Mouse (Mus musculus) MEL (cell line): ENCODE results near the gene Ralgds. TPM values are rescaled to one million over a fixed set of nuclear protein-coding genes. Genes with fewer than 3 reads are reported as not detected.

Experiments used
- DNase-seq: peaks from one replicate; pipeline ENCODE4 v3.0.0; 2011; ENCODE audit warnings: low read depth, low spot score
- H3K27ac ChIP-seq: 2 replicates; pipeline ENCODE4 v1.5.1; 2012; ENCODE audit warnings: low read depth, mild to moderate bottlenecking, control low read depth, low read length, moderate library complexity; ENCODE audit not compliant: control insufficient read depth
- H3K27me3 ChIP-seq, 2 experiments: fragments of 150-350 bp in 1 of 2; sonication (generic) in 1 of 2; 2 replicates each; pipeline ENCODE4 v1.6.1; 2012; ENCODE audit warnings: low read length in 2 of 2, mild to moderate bottlenecking in 2 of 2, improper control_type of control experiment in 1 of 2, moderate library complexity in 1 of 2; ENCODE audit not compliant: insufficient read depth in 2 of 2, control insufficient read depth in 1 of 2
- H3K36me3 ChIP-seq, 2 experiments: 2 replicates each; pipeline ENCODE4 v1.6.1; 2012 to 2014; ENCODE audit warnings: low read length in 2 of 2, improper control_type of control experiment in 1 of 2, inconsistent platforms in 1 of 2, mild to moderate bottlenecking in 1 of 2; ENCODE audit not compliant: insufficient read depth in 2 of 2, control insufficient read depth in 1 of 2
- H3K4me1 ChIP-seq, 2 experiments: fragments of 150-350 bp in 1 of 2; sonication (generic) in 1 of 2; 2 replicates each; pipeline ENCODE4 v1.6.1; 2012; ENCODE audit warnings: low read length in 2 of 2, improper control_type of control experiment in 1 of 2, mild to moderate bottlenecking in 1 of 2; ENCODE audit not compliant: insufficient read depth in 2 of 2, control insufficient read depth in 1 of 2
- H3K4me3 ChIP-seq, 2 experiments: fragments of 150-350 bp in 1 of 2; sonication (generic) in 1 of 2; 2 replicates each; pipeline ENCODE4 v1.5.1; 2012; ENCODE audit warnings: low read depth in 2 of 2, low read length in 2 of 2, mild to moderate bottlenecking in 2 of 2, moderate library complexity in 2 of 2, control low read depth in 1 of 2, improper control_type of control experiment in 1 of 2; ENCODE audit not compliant: control insufficient read depth in 1 of 2, insufficient read depth in 1 of 2
- H3K79me2 ChIP-seq: 2 replicates; pipeline ENCODE4 v1.6.1; 2012; ENCODE audit warnings: mild to moderate bottlenecking, low read length, moderate library complexity; ENCODE audit not compliant: control insufficient read depth, poor library complexity, insufficient read depth
- H3K9ac ChIP-seq: 2 replicates; pipeline ENCODE4 v1.6.1; 2012; ENCODE audit warnings: low read depth, mild to moderate bottlenecking, control low read depth, low read length, moderate library complexity; ENCODE audit not compliant: control insufficient read depth, poor library complexity, severe bottlenecking
- H3K9me3 ChIP-seq: fragments of 150-350 bp; sonication (generic); replicated peaks from 2 replicates; pipeline ENCODE4 v1.6.1; 2012; ENCODE audit warnings: mild to moderate bottlenecking, low read length, improper control_type of control experiment, moderate library complexity; ENCODE audit not compliant: insufficient read depth
- CHD2 ChIP-seq: IDR thresholded peaks from 2 replicates; pipeline ENCODE4 v1.6.1; 2011; ENCODE audit warnings: low read length, improper control_type of control experiment
- CTCF ChIP-seq, 3 experiments: IDR thresholded peaks in 2 of 3; conservative IDR thresholded peaks in 1 of 3; 2 replicates each; pipeline ENCODE4 v1.5.1; 2011 to 2012; ENCODE audit warnings: low read length in 3 of 3, low read depth in 2 of 3, mild to moderate bottlenecking in 2 of 3, improper control_type of control experiment in 1 of 3, inconsistent platforms in 1 of 3, mixed read lengths in 1 of 3, moderate library complexity in 1 of 3; ENCODE audit not compliant: control insufficient read depth in 1 of 3, insufficient read depth in 1 of 3, poor library complexity in 1 of 3, severe bottlenecking in 1 of 3
- ELF1 ChIP-seq: IDR thresholded peaks from 2 replicates; pipeline ENCODE4 v1.6.1; 2014; ENCODE audit warnings: low read depth, mild to moderate bottlenecking, inconsistent platforms, low read length, improper control_type of control experiment, moderate library complexity
- EP300 ChIP-seq, 2 experiments: IDR thresholded peaks; 2 replicates each; pipeline ENCODE4 v1.6.1; 2011; ENCODE audit warnings: improper control_type of control experiment in 2 of 2, low read length in 2 of 2, low read depth in 1 of 2, mild to moderate bottlenecking in 1 of 2
- ETS1 ChIP-seq: IDR thresholded peaks from 2 replicates; pipeline ENCODE4 v1.6.1; 2012; ENCODE audit warnings: low read depth, mild to moderate bottlenecking, inconsistent platforms, low read length, improper control_type of control experiment, moderate library complexity
- HCFC1 ChIP-seq: IDR thresholded peaks from 2 replicates; pipeline ENCODE4 v1.6.1; 2012; ENCODE audit warnings: low read depth, mild to moderate bottlenecking, inconsistent platforms, low read length, improper control_type of control experiment, moderate library complexity
- JUND ChIP-seq: IDR thresholded peaks from 2 replicates; pipeline ENCODE4 v1.6.1; 2011; ENCODE audit warnings: low read depth, mild to moderate bottlenecking, improper control_type of control experiment, low read length
- MAFK ChIP-seq: IDR thresholded peaks from 2 replicates; pipeline ENCODE4 v1.6.1; 2011; ENCODE audit warnings: low read depth, mild to moderate bottlenecking, low read length, improper control_type of control experiment, borderline replicate concordance
- MAZ ChIP-seq: IDR thresholded peaks from 2 replicates; pipeline ENCODE4 v1.6.1; 2012; ENCODE audit warnings: low read depth, mild to moderate bottlenecking, inconsistent platforms, low read length, improper control_type of control experiment
- MEF2A ChIP-seq: IDR thresholded peaks from 2 replicates; pipeline ENCODE4 v1.6.1; 2014; ENCODE audit warnings: low read depth, mild to moderate bottlenecking, inconsistent platforms, low read length, improper control_type of control experiment; ENCODE audit not compliant: poor library complexity, insufficient replicate concordance, severe bottlenecking; ENCODE audit errors: extremely low read depth
- MXI1 ChIP-seq: IDR thresholded peaks from 2 replicates; pipeline ENCODE4 v1.6.1; 2011; ENCODE audit warnings: mild to moderate bottlenecking, low read depth, low read length, improper control_type of control experiment
- MYB ChIP-seq: IDR thresholded peaks from 2 replicates; pipeline ENCODE4 v1.6.1; 2011; ENCODE audit warnings: mild to moderate bottlenecking, low read depth, low read length, improper control_type of control experiment
- MYC ChIP-seq: IDR thresholded peaks from 2 replicates; pipeline ENCODE4 v1.6.1; 2011; ENCODE audit warnings: low read depth, mild to moderate bottlenecking, low read length, improper control_type of control experiment, moderate library complexity
- POLR2A ChIP-seq, 2 experiments: IDR thresholded peaks; 2 replicates each; pipeline ENCODE4 v1.6.1; 2011 to 2012; ENCODE audit warnings: low read length in 2 of 2, mild to moderate bottlenecking in 2 of 2, control low read depth in 1 of 2, improper control_type of control experiment in 1 of 2, low read depth in 1 of 2, moderate library complexity in 1 of 2; ENCODE audit not compliant: control insufficient read depth in 1 of 2, insufficient read depth in 1 of 2, poor library complexity in 1 of 2
- POLR2AphosphoS5 ChIP-seq: IDR thresholded peaks from 2 replicates; pipeline ENCODE4 v1.6.1; 2012; ENCODE audit warnings: low read depth, borderline replicate concordance, mild to moderate bottlenecking, inconsistent platforms, low read length, moderate library complexity, mixed read lengths
- RAD21 ChIP-seq: IDR thresholded peaks from 2 replicates; pipeline ENCODE4 v1.6.1; 2011; ENCODE audit warnings: mild to moderate bottlenecking, low read depth, low read length, improper control_type of control experiment
- RCOR1 ChIP-seq: IDR thresholded peaks from 2 replicates; pipeline ENCODE4 v1.6.1; 2012; ENCODE audit warnings: low read depth, mild to moderate bottlenecking, inconsistent platforms, low read length, improper control_type of control experiment
- SIN3A ChIP-seq: IDR thresholded peaks from 2 replicates; pipeline ENCODE4 v1.6.1; 2012; ENCODE audit warnings: low read length, improper control_type of control experiment, inconsistent platforms
- SMC3 ChIP-seq: IDR thresholded peaks from 2 replicates; pipeline ENCODE4 v1.6.1; 2011; ENCODE audit warnings: low read depth, low read length, improper control_type of control experiment
- TBP ChIP-seq: IDR thresholded peaks from 2 replicates; pipeline ENCODE4 v1.8.0; 2011; ENCODE audit warnings: low read depth, low read length, improper control_type of control experiment
- TCF12 ChIP-seq: IDR thresholded peaks from 2 replicates; pipeline ENCODE4 v1.6.1; 2014; ENCODE audit warnings: low read depth, mild to moderate bottlenecking, inconsistent platforms, low read length, improper control_type of control experiment, moderate library complexity
- USF2 ChIP-seq, 2 experiments: IDR thresholded peaks; 2 replicates each; pipeline ENCODE4 v1.6.1; 2011 to 2012; ENCODE audit warnings: improper control_type of control experiment in 2 of 2, low read length in 2 of 2, borderline replicate concordance in 1 of 2, inconsistent platforms in 1 of 2, low read depth in 1 of 2, mild to moderate bottlenecking in 1 of 2; ENCODE audit not compliant: insufficient read depth in 1 of 2
- ZC3H11A ChIP-seq: IDR thresholded peaks from 2 replicates; pipeline ENCODE4 v1.6.1; 2012; ENCODE audit warnings: low read depth, mild to moderate bottlenecking, inconsistent platforms, low read length, improper control_type of control experiment
- ZKSCAN1 ChIP-seq: IDR thresholded peaks from 2 replicates; pipeline ENCODE4 v1.6.1; 2012; ENCODE audit warnings: low read depth, mild to moderate bottlenecking, inconsistent platforms, low read length, improper control_type of control experiment, moderate library complexity
- ZMIZ1 ChIP-seq: IDR thresholded peaks from 2 replicates; pipeline ENCODE4 v1.6.1; 2012; ENCODE audit warnings: low read depth, mild to moderate bottlenecking, inconsistent platforms, low read length, improper control_type of control experiment, moderate library complexity
- ZNF384 ChIP-seq: IDR thresholded peaks from 2 replicates; pipeline ENCODE4 v1.6.1; 2012; ENCODE audit warnings: low read depth, mild to moderate bottlenecking, inconsistent platforms, low read length, improper control_type of control experiment
- polyA plus RNA-seq, 2 experiments: library from polyadenylated mRNA; stranded (reverse) in 1 of 2; unstranded in 1 of 2; fragments of >175 nt in 1 of 2; fragments of >200 nt in 1 of 2; gene quantifications; 2 replicates each; pipeline versions ENCODE4 v1.2.1 to v1.2.4; 2012; ENCODE audit warnings: low replicate concordance in 2 of 2, low read depth in 1 of 2; ENCODE audit not compliant: insufficient read length in 2 of 2, insufficient read depth in 1 of 2, missing spikeins in 1 of 2
- total RNA-seq: library from RNA; depleted of rRNA; stranded (reverse); fragments of 300-350 nt; gene quantifications from 2 replicates; pipeline ENCODE4 v1.2.3, GENCODE M21; 2012

Ralgds gene
- total and polyA plus RNA-seq, 3 experiments = 4.7 to 11.0 TPM; not detected in 1

- DNase-seq = peak; percentile 88
- no peaks in the 10 kb centered on the region; the same call in 1 of the 2 replicates for H3K79me2 ChIP-seq
- no peak overlapping the region for H3K4me3 ChIP-seq
- TF ChIP-seq MAZ (no peak), TCF12 (peak; percentile 36), ETS1 (peak; percentile 50), ZC3H11A (peak; percentile 47; the same call in 1 of the 2 replicates), ZNF384 (no peak), SMC3 (peak; percentile 68), CTCF (IDR thresholded peaks at IDR 0.05 in 2 of 3, conservative IDR thresholded peaks at IDR 0.05 in 1 of 3; ENCODE audit: control insufficient read depth in 1 of 3, insufficient read depth in 1 of 3, low read depth in 2 of 3, low read length in 3 of 3, poor library complexity in 1 of 3, severe bottlenecking in 1 of 3) (peak; percentile 77 to 93 (median 79)), TBP (0 out of 2 replicates have a peak, but pooled peaks have one; percentile 63), POLR2A (IDR thresholded peaks at IDR 0.05; ENCODE audit: control insufficient read depth in 1 of 2, insufficient read depth in 1 of 2, low read depth in 1 of 2, low read length in 2 of 2, poor library complexity in 1 of 2) (peak in 1 of 2 experiments; percentile 48; a peak in 1 of 4 replicates), MYC (0 out of 2 replicates have a peak, but pooled peaks have one; percentile 30), JUND (no peak), EP300 (IDR thresholded peaks at IDR 0.05; ENCODE audit: low read depth in 1 of 2, low read length in 2 of 2) (peak in 1 of 2 experiments; percentile 28; a peak in 2 of 4 replicates), RCOR1 (peak; percentile 11; the same call in 1 of the 2 replicates), RAD21 (peak; percentile 57)
- H3K27me3 ChIP-seq = no peaks in the 10 kb centered on the region
- H3K36me3 ChIP-seq = peaks cover 0 to 58% of the 10 kb centered on the region in 2 experiments; a peak in 2 of 4 replicates
- H3K27ac ChIP-seq = peak overlapping the region; percentile 98
- no peaks in the 10 kb centered on the region for H3K9me3 ChIP-seq
- H3K4me1 ChIP-seq = peaks cover 37 to 61% of the 10 kb centered on the region in 2 experiments
- peak overlapping the region; percentile 71 for H3K9ac ChIP-seq
Observed at GRCm38 (mm10) chr2:28596998-28597397, 84.1 kb downstream of the Ralgds start.

DNA sequence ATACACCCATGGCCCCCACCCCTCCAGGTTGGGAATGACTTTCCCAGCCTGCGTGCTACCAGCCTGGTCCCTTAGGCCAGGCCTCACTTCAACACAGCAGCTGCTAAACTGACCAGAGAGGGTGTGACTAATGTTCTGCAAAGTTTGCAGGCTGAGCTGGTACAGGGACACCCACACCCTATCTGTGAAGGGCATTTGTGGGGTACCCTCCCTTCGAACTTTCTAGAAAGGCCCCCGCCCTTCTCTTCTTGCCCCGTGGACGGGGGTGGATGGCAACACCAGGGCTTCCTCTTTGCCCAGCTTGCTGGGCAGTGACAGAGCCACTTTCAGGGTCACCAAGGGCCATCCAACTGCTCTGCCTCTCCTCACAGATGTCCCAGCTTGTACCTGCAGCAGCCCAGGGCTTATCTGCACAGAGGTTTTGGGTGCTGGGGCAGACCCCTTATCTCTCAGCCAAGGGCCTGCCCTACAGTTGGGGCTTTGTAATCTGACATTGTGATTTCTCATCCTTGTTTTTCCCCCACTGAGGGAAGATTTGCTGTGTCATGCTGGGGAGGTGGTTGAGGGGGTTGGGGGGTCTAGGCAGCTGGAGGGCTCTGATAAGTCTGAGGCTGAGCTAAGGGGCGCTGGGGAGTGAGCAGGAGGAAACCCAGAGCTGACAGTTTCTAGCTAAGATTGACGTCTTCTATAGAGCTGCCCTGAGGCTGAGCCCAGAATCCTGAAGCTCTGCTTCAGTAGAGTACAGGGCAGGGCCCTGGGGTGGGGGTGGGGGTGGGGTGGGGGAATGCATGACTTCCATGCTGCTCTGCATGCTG is 85.0 kb downstream of the Ralgds start:
- no peaks in the 10 kb centered on the region for H3K27me3 ChIP-seq
- H3K9ac ChIP-seq = peak overlapping the region; percentile 84
- DNase-seq = peak; percentile 99
- H3K79me2 ChIP-seq = peaks cover 2% of the 10 kb centered on the region; the same call in 1 of the 2 replicates
- peak overlapping the region; percentile 100 for H3K27ac ChIP-seq
- peaks cover 37 to 66% of the 10 kb centered on the region in 2 experiments for H3K4me1 ChIP-seq
- 0 out of 4 replicates have a peak overlapping the region, but pooled peaks of 1 of the 2 experiments have one; percentile 1 for H3K4me3 ChIP-seq
- peaks cover 0 to 62% of the 10 kb centered on the region in 2 experiments; a peak in 2 of 4 replicates for H3K36me3 ChIP-seq
- H3K9me3 ChIP-seq = no peaks in the 10 kb centered on the region
- TF ChIP-seq MYC (peak; percentile 14; the same call in 1 of the 2 replicates), MYB (peak; percentile 99), EP300 (IDR thresholded peaks at IDR 0.05; ENCODE audit: low read depth in 1 of 2, low read length in 2 of 2) (peak; percentile 99 to 100), ZNF384 (no peak), ZKSCAN1 (no peak), SMC3 (no peak), MXI1 (peak; percentile 53; the same call in 1 of the 2 replicates), USF2 (IDR thresholded peaks at IDR 0.05; ENCODE audit: borderline replicate concordance in 1 of 2, insufficient read depth in 1 of 2, low read depth in 1 of 2, low read length in 2 of 2) (no peak), ELF1 (peak; percentile 37; the same call in 1 of the 2 replicates), SIN3A (peak; percentile 99), MAFK (peak; percentile 98), ETS1 (peak; percentile 100), MAZ (peak; percentile 99), POLR2AphosphoS5 (no peak), TCF12 (peak; percentile 99), CHD2 (peak; percentile 81), ZMIZ1 (peak; percentile 69; the same call in 1 of the 2 replicates), HCFC1 (no peak), JUND (peak; percentile 91), TBP (peak; percentile 88), MEF2A (0 out of 2 replicates have a peak, but pooled peaks have one; percentile 2)
